Mouse (Mus musculus) gastrocnemius, adult 18-20 months (tissue): ENCODE data around the gene Zfyve21. TPM values are rescaled to one million over a fixed set of nuclear protein-coding genes. Genes with fewer than 3 reads are reported as not detected.
A peak's percentile ranks its signal among the peaks of the same experiment; 100 is the strongest.

Source experiments
- DNase-seq: peaks from one replicate; pipeline ENCODE4 v3.0.0; 2021; ENCODE audit warnings: low spot score
- total RNA-seq, 2 experiments: library from RNA; stranded (reverse); gene quantifications; 2 replicates each; pipeline ENCODE4 v1.2.3; 2021

Zfyve21 gene
- total RNA-seq, 2 experiments from 2014 or later, result 13.6 to 15.8 TPM

- DNase-seq, result no peak
Observed at GRCm38 (mm10) chr12:111842565-111843433, 28.8 kb downstream of the Zfyve21 start.

- DNase-seq, result no peak
Observed at GRCm38 (mm10) chr12:111843470-111843869, 29.5 kb downstream of the Zfyve21 start.

GRCm38 (mm10) chr12:111845953-111846352 lies 32.0 kb downstream of the Zfyve21 start:
- DNase-seq, result no peak

GRCm38 (mm10) chr12:111846815-111847214 lies 32.8 kb downstream of the Zfyve21 start:
- DNase-seq, result no peak

- peak; percentile 32 for DNase-seq
Observed at GRCm38 (mm10) chr12:111848300-111848798, 34.4 kb downstream of the Zfyve21 start.

- no peak for DNase-seq
Observed at GRCm38 (mm10) chr12:111851235-111851634, 37.3 kb downstream of the Zfyve21 start.

GRCm38 (mm10) chr12:111851745-111852144 lies 37.8 kb downstream of the Zfyve21 start:
- DNase-seq, result no peak

GRCm38 (mm10) chr12:111853011-111853436 lies 39.1 kb downstream of the Zfyve21 start:
- DNase-seq, result peak; percentile 69

- DNase-seq, result no peak
Observed at GRCm38 (mm10) chr12:111853546-111853945, 39.6 kb downstream of the Zfyve21 start.

- no peak for DNase-seq
Observed at GRCm38 (mm10) chr12:111855448-111855847, 41.5 kb downstream of the Zfyve21 start.

- no peak for DNase-seq
Observed at GRCm38 (mm10) chr12:111864206-111864824, 50.3 kb downstream of the Zfyve21 start.

- DNase-seq, result no peak
Observed at GRCm38 (mm10) chr12:111869806-111870205, 55.8 kb downstream of the Zfyve21 start.

GRCm38 (mm10) chr12:111870811-111871210 lies 56.8 kb downstream of the Zfyve21 start:
- no peak for DNase-seq

GRCm38 (mm10) chr12:111872079-111872478 lies 58.1 kb downstream of the Zfyve21 start:
- no peak for DNase-seq

- DNase-seq, result no peak
Observed at GRCm38 (mm10) chr12:111874601-111875140, 60.7 kb downstream of the Zfyve21 start.

- no peak for DNase-seq
Observed at GRCm38 (mm10) chr12:111875499-111875898, 61.5 kb downstream of the Zfyve21 start.

- peak; percentile 80 for DNase-seq
Observed at GRCm38 (mm10) chr12:111878213-111878612, 64.2 kb downstream of the Zfyve21 start.

Other genes with a start within 250 kb of the Zfyve21 start
- 10 to 100 TPM; 52.7 to 55.0 TPM for gene Mark3, start 239.6 kb upstream of the Zfyve21 start, total RNA-seq
- gene Ckb, start 141.8 kb upstream of the Zfyve21 start, total RNA-seq, result 10 to 100 TPM in 1 of 2 experiments, 1 to 10 TPM in 1; 5.9 to 12.2 TPM
- gene Trmt61a, start 136.1 kb upstream of the Zfyve21 start, total RNA-seq, result 1 to 10 TPM; 2.4 to 3.9 TPM
- 10 to 100 TPM; 16.0 to 16.9 TPM for gene Bag5, start 100.9 kb upstream of the Zfyve21 start, total RNA-seq
- 10 to 100 TPM; 40.5 to 43.5 TPM for gene Apopt1, start 100.9 kb upstream of the Zfyve21 start, total RNA-seq
- 10 to 100 TPM; 59.1 to 60.1 TPM for gene Klc1, start 55.3 kb upstream of the Zfyve21 start, total RNA-seq
- under 1 TPM; 0.31 to 0.32 TPM for gene Xrcc3, start 297 bp upstream of the Zfyve21 start, total RNA-seq
- gene Ppp1r13b, start 93.9 kb downstream of the Zfyve21 start, total RNA-seq, result 1 to 10 TPM; 7.3 to 9.1 TPM
- 100 to 1,000 TPM; 702 to 761 TPM for gene Atp5mpl, start 152.8 kb downstream of the Zfyve21 start, total RNA-seq
- gene Tdrd9, start 157.4 kb downstream of the Zfyve21 start, total RNA-seq, result under 1 TPM in 1 of 2 experiments, not detected in 1; 0.59 TPM
- not detected for gene Rd3l, start 167.1 kb downstream of the Zfyve21 start, total RNA-seq